Mouse (Mus musculus): ENCODE results near the gene Tmem119.

The Tmem119 gene

GRCm38 (mm10) chr5:113800280-113800679 lies at the start of gene Tmem119:
Tmem119 (minus strand) TSS chr5:113800516.
- no peak for DNase-seq

DNA sequence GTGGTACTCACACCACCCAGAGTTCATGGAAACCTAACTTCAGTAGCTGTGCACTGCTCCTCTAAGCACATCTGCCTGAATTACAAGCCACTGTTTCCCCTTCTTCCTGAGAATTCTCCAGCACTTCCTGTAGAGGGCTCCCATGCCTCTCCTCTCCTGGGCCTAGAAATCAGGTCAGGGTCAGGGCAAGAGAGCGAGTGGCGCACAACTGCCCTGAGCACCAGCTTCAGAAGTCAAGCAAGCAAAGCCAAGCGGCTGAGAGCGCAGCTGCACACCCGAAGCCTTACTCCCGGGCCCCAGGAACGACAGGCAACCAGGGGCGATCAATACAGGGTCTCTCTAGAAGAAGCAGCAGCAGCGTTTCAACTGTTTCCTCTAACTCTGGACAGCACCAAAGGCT lies 47.3 kb upstream of the Tmem119 start:
- no peak for DNase-seq

DNA sequence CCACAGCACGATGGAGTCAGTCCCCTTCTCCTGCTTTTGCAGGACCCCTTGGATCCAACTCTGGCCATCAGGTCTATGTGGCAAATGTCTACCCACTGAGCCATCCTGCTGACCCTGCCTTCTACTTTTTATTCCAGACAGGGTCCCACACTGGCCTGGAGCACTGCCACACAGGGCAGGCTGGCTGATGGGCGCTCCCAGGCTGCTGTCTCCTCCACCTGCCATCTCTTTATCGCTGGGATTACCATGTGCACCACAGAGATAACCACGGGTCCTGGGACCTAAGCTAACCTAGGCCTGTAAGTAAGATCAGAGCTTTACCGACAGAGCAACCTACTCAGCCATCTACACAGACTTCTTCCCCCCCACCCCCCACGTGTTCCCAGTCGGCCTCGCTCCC lies 46.3 kb upstream of the Tmem119 start:
- no peak for DNase-seq

DNA sequence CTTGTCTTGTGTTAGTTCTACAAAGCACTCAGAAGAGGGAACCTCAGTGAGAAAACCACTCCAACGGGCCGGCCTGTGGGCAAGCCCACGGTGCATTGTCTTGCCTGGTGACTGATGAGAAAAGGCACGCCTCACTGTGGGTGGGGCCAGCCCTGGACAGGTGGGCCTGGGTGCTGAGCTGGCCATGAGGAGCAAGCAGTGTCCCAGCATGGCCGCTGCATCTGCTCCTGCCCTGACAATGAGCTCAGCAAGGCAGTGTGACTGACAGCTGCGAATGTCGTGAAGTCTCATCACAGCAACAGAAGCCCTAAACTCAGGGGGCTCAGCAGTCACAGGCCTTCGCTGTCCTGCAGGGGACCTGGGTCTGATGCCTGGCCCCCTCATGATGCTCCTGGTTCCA lies 45.3 kb upstream of the Tmem119 start:
- DNase-seq: no peak

- no peak for DNase-seq
Measured at GRCm38 (mm10) chr5:113844721-113845120, 44.4 kb upstream of the Tmem119 start.

GRCm38 (mm10) chr5:113844106-113844505 lies 43.8 kb upstream of the Tmem119 start:
- DNase-seq: no peak

GRCm38 (mm10) chr5:113842906-113843305 lies 42.6 kb upstream of the Tmem119 start:
- no peak for DNase-seq

GRCm38 (mm10) chr5:113842244-113842643 lies 41.9 kb upstream of the Tmem119 start:
- no peak for DNase-seq

DNA sequence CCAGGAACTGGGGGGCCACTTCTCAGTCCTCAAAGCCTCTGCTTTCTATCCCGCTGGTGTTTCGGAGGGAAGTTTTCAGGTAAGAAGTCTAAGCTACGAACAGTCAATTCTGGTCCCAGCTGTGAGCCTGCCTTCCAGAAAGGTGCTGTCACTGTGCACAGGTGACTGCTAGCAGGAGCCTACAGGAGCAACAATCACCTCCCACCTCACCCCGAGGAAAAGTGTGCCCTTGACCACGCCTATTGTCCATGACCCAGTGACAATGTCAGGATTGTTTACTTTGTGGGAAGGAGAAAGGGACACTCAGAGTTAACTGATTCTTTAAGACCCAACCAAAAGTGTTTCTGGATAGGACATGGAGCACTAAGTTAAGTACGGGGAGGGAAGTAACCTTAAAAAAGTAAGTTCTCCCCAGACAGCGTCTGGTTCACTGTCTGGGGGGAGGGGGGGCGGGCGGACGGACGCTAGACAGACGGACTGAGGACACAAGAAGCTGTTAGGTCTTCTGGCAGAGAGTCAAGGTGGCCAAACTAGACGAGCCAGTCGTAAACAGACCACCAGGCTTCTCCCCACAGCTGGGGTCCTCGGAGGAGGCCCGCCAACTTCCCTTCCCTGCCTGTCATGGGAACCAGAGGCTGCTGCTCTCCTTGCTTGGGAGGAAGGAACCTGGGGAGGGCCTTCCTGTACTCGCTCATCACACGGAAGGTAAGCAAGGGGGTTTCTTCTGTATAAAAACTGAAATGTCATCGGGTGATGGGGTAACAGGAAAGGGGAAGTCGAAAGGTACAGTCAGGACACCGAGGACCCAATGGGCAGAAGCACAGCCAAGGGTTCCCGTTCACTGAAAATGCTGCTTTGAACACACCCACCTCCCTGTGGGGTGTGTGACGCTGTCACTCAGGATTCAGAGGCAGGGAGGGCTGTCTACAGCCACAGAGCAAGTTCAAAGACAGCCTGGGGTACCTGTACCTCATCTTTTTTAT lies 41.2 kb upstream of the Tmem119 start:
- DNase-seq: no peak

DNA sequence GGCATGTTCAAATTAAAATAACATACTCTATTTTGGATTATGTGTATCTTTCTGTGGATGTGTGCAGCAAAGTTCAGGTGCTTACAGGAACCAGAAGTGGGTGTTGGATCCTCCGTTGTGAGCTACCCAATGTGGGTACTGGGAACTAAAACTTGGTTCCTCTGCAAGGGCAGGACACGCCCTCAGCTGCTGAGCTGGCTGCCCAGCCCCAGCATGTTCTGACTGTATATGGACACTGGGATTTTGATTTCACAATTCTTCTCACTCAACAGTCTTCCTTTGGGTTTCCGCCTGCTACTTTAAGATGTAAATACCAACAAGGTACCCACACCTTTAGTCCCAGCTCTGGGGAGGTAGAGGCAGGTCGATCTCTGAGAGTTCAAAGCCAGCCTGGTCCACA lies 40.1 kb upstream of the Tmem119 start:
- no peak for DNase-seq

- no peak for DNase-seq
Measured at GRCm38 (mm10) chr5:113836961-113837360, 36.6 kb upstream of the Tmem119 start.

DNA sequence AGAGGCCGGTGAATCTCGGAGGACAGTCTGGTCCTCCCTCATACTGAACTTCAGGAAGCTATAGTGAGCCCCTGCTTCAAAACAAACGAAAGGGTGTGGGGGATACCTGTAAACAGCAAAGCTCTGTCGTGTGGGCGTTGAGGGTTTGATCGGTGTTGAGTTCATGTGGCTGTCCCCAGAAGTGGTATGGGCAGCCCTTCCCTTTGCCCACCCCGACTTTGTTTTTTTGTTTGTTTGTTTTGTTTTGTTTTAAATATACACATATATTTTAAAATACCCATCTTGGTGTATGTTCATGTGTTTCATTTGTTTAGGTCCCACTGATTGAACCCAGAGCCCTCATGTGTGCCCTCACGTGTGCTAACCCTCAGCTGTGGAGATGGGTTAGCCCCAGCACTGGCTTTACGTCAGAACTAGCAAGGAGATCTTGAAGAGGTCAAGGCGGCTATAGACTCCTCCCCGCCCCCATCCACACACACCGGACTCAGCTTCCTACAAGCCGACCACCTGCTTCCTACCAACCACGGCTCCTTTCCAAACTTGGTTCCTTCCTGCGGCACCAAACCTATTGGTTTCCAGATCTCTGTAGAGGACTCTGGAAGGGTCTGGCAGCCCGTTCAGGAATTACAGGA lies 33.1 kb upstream of the Tmem119 start:
- DNase-seq: no peak

DNA sequence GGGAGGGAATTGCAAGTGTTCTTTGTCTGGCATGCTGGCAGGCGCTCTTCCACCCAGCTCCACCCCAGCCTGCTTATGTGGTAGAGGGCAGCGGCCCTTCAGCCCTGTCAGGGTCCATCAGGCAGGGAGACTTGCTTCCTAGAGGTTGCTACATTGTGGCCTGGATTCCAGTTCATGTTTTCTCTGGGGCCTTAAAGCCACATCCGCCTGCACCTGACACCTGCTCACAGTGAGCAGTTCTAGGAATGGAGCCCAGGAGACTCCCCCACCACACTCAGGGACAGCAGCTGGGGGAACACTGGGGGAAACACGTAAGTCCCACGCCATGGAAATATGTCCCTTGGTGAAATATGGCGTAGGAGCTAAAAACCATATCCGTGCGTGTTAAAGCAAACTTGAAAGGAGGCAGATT lies 32.2 kb upstream of the Tmem119 start, which contains the start of gene Selplg:
TSS of gene Selplg (minus strand) at position 155 of the 412 bp plus-strand sequence.
- no peak for DNase-seq

DNA sequence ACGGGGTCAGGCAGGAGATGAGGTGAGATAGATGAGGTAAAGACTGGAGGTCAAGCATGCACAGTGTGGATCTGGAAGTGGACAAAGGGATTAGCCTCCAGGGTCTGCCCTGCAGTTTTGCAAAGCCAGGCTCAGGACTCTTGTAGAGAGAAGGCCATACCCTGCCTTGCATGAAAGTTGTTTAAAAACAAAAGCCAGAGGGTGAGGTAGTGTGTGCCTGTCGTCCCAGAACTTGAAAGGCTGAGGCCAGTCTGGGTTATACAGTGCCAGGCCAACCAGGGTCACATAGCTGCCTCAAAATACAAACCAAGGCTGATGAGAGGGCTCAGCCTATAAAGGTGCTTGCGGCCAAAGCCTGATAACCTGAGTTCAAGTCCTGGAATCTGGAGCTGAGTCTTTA lies 31.4 kb upstream of the Tmem119 start:
- no peak for DNase-seq

- no peak for DNase-seq
Measured at GRCm38 (mm10) chr5:113830796-113831195, 30.5 kb upstream of the Tmem119 start.

DNA sequence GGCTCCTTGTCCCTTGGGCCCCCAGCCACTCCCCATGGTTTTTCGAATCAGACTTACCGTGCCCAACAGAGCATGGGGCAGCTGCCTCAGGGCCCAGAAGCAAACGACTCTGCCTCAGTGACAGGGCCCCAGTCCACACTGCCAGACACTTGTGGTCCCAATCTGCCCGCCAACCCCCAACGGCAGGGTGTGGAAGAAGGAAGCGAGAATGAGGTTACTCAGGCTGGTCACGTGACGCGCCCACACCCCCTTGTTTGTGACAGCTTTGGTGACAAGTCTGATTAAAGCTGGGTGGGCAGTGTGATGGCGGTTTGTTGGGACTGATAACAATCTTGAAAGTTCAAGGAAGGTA lies 30.0 kb upstream of the Tmem119 start:
- DNase-seq: no peak

GRCm38 (mm10) chr5:113829566-113830291 lies 29.4 kb upstream of the Tmem119 start:
- no peak for DNase-seq

- DNase-seq: no peak
Measured at GRCm38 (mm10) chr5:113828481-113828880, 28.2 kb upstream of the Tmem119 start.

GRCm38 (mm10) chr5:113827991-113828411 lies 27.7 kb upstream of the Tmem119 start:
- no peak for DNase-seq

DNA sequence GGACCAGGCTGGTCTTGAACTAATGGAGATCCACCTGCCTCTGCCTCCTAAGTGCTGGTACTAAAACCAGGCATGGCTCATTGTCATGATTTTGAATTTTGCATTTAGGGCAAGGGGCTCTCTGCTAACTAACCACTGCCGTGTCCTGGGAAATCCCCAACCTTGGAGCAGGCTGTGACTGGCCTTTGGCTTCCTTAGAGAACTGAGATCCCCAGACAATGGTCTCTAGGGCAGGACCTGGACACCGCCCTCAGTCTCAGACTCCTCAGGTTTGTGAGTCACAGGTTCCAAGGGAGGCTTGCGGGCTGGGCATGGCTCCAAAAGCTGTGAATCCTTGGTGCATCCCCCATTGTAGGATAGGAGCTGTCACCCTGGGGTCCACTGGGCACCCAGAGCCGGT lies 26.3 kb upstream of the Tmem119 start:
- no peak for DNase-seq

GRCm38 (mm10) chr5:113825558-113825957 lies 25.2 kb upstream of the Tmem119 start:
- DNase-seq: no peak

DNA sequence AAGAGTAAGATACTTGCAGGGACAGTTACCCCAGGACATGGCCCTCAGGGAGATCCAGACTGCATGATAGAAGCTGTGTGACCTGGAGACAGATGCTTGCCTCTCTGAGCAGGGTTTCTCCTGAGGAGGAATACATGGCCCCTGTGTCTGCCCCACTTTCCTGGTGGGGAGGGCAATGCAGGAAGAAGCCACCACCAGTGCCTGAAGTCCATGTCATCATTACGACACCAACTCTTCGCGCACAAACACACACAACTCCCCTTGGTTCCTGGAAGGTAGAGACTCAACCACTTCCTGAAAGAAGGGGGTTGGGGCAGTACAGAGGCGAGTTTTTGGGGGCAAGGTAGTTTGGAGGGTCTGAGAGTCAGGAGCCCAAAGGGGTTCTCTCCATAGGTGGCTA lies 23.9 kb upstream of the Tmem119 start:
- DNase-seq: no peak

DNA sequence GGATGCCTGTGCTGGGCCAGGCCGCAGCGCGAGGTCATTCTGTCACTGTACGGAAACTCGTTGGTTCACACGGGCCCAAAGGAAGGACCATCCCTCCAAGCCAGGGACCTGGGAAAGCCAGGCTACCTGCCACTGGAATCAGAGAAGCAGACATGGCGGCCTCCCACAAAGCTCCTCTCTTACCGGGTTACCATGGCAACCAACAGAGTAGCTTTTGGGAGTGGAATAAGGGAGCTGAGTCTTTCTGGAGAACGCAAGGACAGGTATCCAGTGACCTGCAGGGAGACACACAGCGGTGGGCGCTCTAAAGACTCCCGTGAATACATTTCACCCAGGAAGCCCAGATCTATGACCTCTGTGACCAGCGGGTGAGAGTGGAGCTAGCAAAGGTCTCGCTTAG lies 18.3 kb upstream of the Tmem119 start:
- no peak for DNase-seq

Data from cerebellum, adult 11 months (tissue).